Mouse (Mus musculus): Measurements from ENCODE around the gene Krt8.
"Not testable (repeated sequence)": the region's sequence is repeated elsewhere in the genome, so short reads cannot be mapped to it uniquely, and the experiment has no call there.

Krt8 gene

GRCm38 (mm10) chr15:102007097-102008069 lies 3.1 kb upstream of the Krt8 start:
- DNase-seq = no peak

- no peak for DNase-seq
These were observed 2.0 kb upstream of the Krt8 start for GRCm38 (mm10) chr15:102006317-102006716.

GRCm38 (mm10) chr15:102005290-102005689 lies 1.0 kb upstream of the Krt8 start:
- no peak for DNase-seq

GRCm38 (mm10) chr15:102003516-102003915 lies 766 bp downstream of the Krt8 start:
- DNase-seq = no peak

GRCm38 (mm10) chr15:102002646-102003488 lies 1.4 kb downstream of the Krt8 start:
- peak in 1 of 2 experiments; percentile 26 for DNase-seq

GRCm38 (mm10) chr15:101999676-102000335 lies 4.5 kb downstream of the Krt8 start:
- no peak for DNase-seq

- no peak for DNase-seq
These were observed 5.1 kb downstream of the Krt8 start for GRCm38 (mm10) chr15:101999156-101999555.

- DNase-seq = not testable (repeated sequence)
These were observed 7.7 kb downstream of the Krt8 start for GRCm38 (mm10) chr15:101996450-101997078.

GRCm38 (mm10) chr15:101995484-101996236 lies 8.6 kb downstream of the Krt8 start:
- no peak for DNase-seq

- DNase-seq = no peak
These were observed 9.9 kb downstream of the Krt8 start for GRCm38 (mm10) chr15:101994365-101994764.

- DNase-seq = no peak
These were observed 13.3 kb downstream of the Krt8 start for GRCm38 (mm10) chr15:101990946-101991345.

GRCm38 (mm10) chr15:101988714-101989113 lies 15.6 kb downstream of the Krt8 start:
- DNase-seq = no peak

GRCm38 (mm10) chr15:101988119-101988518 lies 16.2 kb downstream of the Krt8 start:
- DNase-seq = peak; percentile 65 to 75

GRCm38 (mm10) chr15:101984746-101985145 lies 19.5 kb downstream of the Krt8 start:
- no peak for DNase-seq

- DNase-seq = peak; percentile 67 to 74
These were observed 20.2 kb downstream of the Krt8 start for GRCm38 (mm10) chr15:101983949-101984601.

GRCm38 (mm10) chr15:101983315-101983948 lies 20.9 kb downstream of the Krt8 start:
- no peak for DNase-seq

- no peak for DNase-seq
These were observed 23.4 kb downstream of the Krt8 start for GRCm38 (mm10) chr15:101980849-101981248.

- DNase-seq = peak; percentile 34 to 48
These were observed 27.1 kb downstream of the Krt8 start for GRCm38 (mm10) chr15:101977043-101977726.

- no peak for DNase-seq
These were observed 27.6 kb downstream of the Krt8 start for GRCm38 (mm10) chr15:101976641-101977040.

- DNase-seq = no peak
These were observed 28.3 kb downstream of the Krt8 start for GRCm38 (mm10) chr15:101976023-101976422.
